Mouse (Mus musculus): ENCODE measurements around the gene Ubac1.

The Ubac1 gene

GRCm38 (mm10) chr2:25949291-25949690 lies 72.3 kb downstream of the Ubac1 start:
- no peak for DNase-seq

Data from thymus, postnatal 36 days (tissue).